In the genomic region with DNA sequence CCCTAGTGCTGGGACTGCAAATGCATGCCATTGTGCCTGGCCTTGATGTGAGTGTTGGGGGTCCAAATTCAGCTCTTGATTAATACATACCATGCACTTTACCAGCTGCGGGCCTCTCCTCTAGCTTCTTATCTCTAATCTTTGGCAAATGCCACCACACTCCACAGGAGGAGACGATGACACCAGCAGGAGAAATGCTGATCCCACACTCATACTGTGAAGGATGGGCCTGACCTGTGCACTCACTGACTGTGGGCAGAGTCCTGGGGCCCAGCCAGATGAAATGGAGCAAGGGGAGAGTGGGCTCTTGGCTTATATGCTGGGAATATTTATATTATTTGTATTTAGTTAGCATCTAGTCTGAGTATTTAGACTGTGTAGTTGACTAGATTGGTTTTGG, we compare ENCODE assay signal across 10 mouse cellular contexts.
"Had no signal": no experiment of that assay in that cellular context is flagged by ENCODE, and none has a peak within 500 bp of the region (broad histone marks: within the 10 kb centered on the region; RNA-seq: fewer than 3 reads in every experiment).

No protein-coding gene starts in this region.

- H3K4me2 ChIP-seq: kidney, embryonic 15.5 days; limb, embryonic 13.5 days; neural tube, embryonic 12.5 days had no signal

- H3K9ac ChIP-seq: kidney, embryonic 15.5 days; limb, embryonic 13.5 days; liver, embryonic 14.5 days; neural tube, embryonic 12.5 days had no signal

- DNase-seq: left cerebral cortex, postnatal 4 days; lung, adult 18-20 months; lung, postnatal 36 days; midbrain, embryonic 14.5 days; thymus, postnatal 4 days had no signal

- H3K4me1 ChIP-seq: kidney, embryonic 15.5 days; limb, embryonic 13.5 days had no signal

- H3K4me3 ChIP-seq: kidney, embryonic 15.5 days; limb, embryonic 13.5 days; neural tube, embryonic 12.5 days had no signal

- H3K9me3 ChIP-seq: kidney, embryonic 15.5 days; limb, embryonic 13.5 days; neural tube, embryonic 12.5 days had no signal

- H3K27ac ChIP-seq: kidney, embryonic 15.5 days; limb, embryonic 13.5 days; liver, embryonic 14.5 days; neural tube, embryonic 12.5 days; stomach, postnatal 0 days had no signal

- H3K27me3 ChIP-seq: kidney, embryonic 15.5 days; limb, embryonic 13.5 days; neural tube, embryonic 12.5 days had no signal
